Mouse (Mus musculus) lung, postnatal 4 days (tissue): ENCODE data around the gene Ogfr.

Source experiments
- DNase-seq, 2 experiments: peaks; one replicate each; pipeline ENCODE4 v3.0.0; 2021

Ogfr gene

DNA sequence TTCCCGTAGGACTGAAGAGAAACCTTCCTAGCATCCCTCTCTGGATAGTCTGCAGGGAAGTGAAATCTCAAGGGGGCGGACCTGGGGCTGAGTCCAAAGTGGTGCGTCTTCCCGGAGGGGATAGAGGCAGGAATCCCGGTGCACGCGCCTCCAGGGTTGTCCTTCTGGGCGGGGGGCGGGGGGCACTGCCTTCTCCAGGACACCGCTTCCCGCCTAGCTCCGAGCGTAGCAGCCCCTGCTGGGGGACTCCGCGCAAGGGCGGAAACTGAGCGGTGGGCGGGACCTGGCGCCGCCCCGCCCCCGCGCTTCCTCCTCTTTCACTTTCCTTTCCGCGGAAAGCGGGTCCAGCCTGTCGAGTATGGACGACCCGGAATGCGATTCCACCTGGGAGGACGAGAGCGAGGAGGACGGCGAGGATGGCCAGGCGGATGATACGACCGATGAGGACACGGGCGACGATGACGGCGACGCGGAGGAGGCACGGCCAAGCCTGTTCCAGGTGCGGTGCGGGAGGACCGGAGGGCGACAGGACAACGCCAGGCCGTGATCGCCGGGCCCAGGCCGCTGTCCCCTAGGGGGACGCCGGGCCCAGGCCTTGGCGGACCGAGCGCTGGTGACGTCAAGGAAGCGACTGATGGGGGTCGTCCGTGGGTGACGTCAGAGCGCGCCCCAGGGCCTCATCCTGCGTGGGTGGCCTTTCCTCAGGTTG lies at the start of gene Ogfr:
Gene Ogfr, plus strand, starts transcription at position 123 of the 709 bp plus-strand sequence.
- peak; percentile 89 to 90 for DNase-seq

DNA sequence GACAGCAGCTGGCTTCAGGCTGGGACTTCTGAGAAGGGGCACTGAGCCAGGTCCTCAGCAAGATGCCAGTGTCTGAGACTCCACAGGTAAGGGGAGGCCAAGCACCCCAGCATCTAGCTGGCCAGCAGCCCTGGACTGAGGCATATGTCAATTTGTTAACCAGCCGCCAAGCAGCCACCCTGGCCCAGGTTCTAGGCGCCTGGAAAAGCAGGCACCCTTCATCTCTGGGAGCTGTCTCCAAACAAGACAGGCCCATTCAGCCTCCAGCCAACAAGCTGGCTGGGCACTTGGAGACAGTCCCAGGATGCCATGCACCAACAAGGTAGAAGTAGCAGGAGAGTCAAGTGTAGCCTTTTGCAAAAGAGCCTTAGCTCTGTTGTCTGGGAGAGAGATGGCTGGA lies 45.4 kb upstream of the Ogfr start:
- no peak for DNase-seq

DNA sequence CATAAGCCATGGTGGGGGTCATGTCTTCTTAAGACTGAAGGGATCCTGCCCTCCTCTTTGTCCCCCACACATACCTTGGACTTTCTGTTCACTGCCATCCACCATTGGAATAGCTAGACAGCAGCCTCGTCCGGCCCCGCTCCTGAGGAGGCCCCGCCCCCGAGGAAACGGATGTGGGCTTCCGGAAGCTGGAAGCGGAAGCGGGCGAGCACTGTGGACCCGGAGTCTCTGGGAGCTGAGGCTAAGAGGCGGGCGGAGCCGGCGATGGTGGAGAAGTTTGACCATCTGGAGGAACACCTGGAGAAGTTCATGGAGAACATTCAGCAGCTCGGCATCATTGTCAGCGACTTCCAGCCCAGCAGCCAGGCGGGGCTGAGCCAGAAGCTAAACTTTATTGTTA lies 44.0 kb upstream of the Ogfr start:
- DNase-seq = no peak

DNA sequence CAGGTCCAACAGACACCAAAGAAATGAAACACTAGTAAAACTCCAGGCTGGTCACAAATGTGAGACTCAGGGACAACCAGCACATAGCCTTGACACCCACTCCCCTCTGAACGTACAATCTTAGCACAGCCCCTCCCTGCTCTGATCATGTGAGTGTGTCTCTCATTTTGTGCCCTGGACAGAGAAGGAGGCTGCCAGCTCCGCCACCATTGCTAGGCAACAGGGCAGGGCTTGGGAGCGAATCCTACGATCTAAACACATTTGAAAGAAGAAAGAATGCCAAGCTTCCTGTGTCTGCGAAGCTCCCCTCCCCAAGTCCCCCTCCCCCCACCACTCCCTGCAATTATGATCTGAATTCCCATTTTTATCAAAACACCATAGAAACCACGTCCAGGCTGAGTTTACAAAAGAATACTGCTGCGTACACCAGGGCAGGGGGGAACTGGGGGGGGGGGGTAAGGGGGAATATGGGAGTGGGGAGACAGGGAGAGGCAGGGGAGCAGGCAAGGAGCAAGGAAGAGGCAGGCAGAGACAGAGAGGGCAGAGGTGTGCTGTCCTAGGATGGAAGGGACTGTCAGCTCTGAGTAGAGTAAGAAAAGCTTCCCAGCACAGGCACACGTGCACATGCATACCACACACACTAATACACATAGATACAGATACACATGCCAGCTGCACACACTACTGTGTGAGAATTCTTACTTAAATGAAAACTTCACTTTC lies 41.5 kb upstream of the Ogfr start:
- DNase-seq = no peak

DNA sequence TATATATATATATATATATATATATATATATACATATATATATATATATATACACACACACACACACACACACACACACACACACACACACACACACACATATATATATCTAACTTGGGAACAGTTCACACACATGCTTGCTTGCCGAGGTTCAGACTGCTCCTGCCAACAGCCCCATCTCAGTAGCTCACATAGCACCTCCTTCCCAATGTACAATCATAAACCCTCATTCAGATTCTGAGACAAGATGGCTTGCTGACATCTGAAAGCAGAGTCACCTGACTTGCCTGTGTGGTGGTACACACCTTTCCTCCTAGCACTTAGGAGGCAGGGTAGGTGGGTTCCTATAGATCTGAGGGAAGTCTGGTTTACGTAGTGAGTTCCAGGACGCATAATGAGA lies 36.7 kb upstream of the Ogfr start:
- DNase-seq = no peak

DNA sequence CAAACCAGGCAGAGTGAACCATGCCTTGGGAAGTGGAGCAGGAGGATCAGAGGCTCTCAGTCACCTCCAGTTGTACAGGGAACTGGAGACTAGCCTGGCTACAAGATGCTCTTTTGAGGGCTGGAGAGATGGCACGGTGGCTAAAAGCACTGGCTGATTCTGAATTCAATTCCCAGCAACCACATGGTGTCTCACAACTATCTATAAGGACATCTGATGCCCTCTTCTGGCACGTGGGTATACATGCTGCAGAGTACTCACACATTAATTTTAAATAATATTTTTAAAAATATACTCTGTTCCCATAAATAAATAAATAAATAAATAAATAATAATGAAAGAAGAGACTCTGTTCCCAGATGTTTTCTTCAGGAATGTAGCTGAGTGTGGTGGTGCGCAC lies 33.8 kb upstream of the Ogfr start:
- DNase-seq = no peak

DNA sequence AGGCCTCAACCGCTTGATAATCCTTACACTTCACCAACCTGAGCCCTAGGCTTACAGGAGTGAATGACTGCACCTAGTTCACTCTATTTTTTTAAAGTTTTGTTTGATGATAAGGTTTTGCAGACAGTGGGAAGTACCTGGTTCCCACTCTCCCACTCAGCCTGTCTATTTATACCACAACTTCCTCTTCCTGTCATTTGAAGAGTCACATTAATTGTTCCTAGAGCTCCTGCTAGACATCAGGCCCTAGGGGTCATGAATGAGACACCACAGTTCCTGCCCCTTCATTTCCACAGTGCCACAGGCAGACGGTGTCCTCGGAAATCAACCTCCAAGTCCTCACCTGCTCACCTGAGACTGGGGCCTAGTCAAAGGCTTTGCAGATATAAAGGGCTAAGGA lies 32.6 kb upstream of the Ogfr start:
- DNase-seq = no peak

DNA sequence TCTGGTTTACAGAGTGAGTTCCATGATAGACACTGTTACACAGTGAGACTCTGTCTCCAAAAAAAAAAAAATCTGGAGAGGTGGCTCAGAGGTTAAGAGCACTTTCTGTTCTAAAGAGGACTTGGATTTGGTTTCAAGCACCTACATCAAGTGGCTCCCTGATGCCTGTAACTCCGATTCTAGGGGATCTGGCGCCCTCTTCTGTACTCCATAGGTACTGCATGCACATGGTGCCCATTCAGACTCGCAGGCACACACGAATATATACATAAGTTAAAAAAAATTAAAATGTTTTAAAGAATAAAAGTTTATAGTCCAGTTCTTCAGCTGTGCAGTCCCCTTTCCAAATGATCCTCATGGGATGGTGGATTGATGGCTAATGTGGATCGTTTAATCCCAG lies 28.8 kb upstream of the Ogfr start:
- DNase-seq = no peak

DNA sequence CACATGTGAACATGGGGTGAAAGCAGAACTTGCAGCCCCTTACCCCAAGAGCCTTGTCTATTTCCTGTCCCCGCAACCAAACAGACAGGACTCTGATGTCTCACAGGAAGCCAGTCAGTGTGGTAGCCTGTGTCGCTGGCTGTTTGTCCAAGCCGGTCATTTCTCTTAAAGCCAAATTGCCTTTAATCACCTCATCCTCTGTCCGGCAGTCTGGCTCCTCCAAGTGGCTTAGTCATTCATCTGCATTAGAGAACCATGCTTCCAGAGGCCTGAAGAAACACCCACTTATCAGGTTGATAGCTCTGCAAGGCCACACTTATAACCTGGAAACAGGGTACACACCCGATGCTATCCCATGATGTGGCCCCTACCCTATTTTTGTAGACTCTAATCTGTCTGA lies 26.9 kb upstream of the Ogfr start:
- DNase-seq = no peak

DNA sequence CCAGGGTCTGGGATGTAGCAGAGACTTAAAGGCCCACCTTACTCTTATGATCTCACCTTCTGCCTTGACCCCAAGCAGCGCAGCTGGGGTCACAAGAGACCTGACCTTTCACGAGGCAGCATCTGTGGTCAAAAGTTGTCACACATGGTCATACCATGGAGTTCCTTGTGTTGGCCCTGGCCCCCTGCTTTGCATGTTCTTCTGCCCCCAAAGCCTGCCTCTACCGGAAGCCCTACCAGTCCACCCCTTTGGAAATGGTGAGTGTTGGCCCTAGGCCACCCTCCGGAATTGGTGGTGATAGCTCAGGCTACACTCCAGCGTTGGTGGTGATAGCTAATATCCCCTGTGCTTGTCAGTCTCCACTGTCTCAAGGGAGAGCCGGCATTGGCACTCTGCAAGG lies 25.7 kb upstream of the Ogfr start:
- DNase-seq = no peak

DNA sequence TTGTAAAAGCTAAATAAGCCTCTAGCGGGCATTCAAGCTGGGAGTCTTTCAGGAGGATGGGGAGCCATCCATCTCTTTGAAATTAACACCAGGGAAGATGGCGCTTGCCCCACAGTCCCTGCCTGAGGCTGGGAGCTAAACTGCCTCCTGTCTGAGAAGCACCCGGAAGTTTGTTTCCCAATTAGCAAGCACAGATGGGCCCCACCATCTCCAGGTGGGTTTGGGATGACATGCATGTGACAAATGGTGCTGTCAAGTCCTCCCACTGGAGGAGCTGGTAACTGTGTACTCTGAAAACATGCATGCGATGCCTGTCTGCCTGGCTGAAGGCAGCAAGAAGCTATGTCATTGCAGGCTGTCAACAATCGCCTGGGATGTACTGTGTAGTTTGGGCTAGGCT lies 25.2 kb upstream of the Ogfr start:
- DNase-seq = no peak

DNA sequence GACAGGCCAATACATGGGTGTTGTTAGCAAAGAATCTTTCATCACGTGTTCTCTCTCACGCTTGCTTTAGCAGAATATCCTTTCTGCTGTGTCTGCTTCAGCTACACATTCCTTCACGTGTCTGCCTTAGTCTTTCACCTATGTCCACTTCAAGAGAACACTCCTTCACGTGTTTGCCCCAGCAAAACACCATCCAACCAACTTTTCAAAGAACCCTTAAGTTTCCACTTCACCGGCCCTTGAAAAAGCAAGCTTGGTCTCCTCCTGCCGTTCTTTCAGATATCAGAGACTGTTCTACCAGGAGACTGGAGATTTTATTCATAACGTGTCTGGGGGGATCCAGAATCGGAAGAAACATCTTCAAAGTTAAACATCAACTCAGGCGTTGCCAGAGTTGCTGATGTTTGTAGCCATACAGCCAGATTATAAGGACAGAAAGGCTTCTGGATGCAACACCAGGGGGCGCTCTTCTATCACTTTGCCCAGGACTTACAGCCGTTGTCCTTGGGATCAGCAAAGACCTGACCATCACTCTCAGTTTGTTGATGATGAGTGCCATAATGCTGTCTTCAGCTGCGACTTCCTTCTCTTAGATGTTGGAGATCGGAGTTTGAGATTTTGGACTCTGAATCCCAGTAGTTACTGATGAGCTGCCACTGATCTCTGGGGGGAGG lies 22.7 kb upstream of the Ogfr start:
- peak; percentile 56 to 67 for DNase-seq

DNA sequence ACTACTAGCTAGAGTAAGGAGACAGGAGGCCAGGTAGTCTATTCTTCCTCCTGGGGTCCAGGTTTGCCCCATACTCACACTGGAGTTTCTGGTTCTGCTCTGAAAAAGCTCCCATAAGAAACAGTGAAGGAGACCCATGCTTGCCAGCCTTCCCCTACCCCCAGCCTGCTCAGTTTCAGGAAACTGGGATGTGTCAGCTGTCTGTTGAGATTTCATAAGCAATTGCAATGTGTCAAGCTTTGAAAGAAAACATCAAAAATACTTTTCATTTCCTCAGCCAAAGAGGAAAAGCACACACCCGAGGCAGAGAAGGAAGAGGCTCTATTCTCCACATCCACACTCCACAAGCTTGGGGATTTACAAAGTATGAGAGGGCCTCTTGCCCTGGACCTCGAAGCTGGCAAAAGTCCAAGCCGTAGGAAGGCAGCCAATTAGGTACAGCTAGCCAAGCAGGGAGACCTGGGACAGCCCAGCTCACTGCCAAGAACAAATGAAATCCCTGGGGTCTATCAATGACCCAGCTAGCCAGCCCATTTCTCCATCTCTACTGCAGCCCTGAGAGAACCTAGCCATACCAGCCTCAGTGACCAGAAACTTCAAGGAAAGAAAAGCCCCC lies 19.9 kb upstream of the Ogfr start:
- DNase-seq = peak; percentile 52 to 76

DNA sequence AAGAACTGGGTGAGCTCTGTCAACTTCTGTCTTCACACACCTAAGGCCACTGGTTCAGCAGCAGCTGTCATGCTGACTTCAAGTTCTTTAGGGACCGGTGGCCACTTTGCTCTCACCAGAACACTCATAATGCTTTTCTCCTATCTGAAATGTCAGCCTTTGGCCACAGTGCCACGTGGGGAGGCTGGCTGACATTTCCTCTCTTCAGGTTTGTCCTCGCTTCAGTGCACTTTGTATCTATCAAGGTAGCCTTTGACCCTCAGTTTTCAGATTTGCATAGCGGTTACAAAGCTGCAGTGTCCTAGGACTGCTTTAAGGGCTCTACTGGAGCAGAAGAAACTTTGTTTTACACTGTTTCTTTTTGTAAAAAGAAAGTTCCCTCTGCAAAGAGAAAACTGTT lies 12.6 kb upstream of the Ogfr start:
- DNase-seq = no peak

DNA sequence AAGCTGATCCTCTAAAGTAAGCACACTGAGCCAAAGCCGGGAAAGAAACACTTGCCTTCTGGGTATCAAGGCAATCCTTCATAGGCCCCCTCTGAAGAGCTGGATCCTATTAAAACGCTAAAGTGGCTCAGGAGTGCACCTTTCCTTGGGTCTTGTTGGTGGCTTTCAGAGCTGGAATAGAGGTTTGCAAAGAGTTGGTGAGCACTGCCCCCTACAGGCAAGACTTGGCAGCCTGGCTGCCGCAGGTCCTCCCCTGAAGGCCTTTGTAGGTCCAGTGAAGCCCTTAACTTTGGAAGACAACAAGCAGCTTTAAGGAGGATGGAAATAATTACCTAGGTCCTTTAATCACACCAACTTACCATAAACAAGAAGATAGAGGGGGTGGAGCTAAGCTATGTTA lies 10.4 kb upstream of the Ogfr start:
- peak; percentile 64 to 78 for DNase-seq

DNA sequence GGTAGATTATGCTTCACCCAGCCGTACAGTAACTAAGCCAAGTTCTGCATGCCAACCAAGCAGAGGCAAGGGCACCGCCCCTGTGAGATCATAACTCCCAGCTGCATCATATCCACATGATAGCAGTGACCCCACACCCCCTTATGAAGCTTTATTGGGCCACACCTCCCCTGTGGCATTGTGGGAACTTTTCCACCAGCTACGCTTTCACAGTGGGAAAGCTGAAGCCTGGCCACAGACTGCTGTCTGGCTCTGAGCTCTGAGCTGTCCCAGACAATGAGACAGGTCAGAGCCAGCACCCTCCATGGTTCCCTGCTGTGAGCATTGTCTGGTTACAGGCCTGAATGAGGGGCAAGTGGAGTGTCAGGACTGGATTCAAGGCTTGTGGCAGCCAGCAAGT lies 8.0 kb upstream of the Ogfr start, which contains the start of gene Mrgbp:
Gene Mrgbp, plus strand, starts transcription at position 303 of the 400 bp plus-strand sequence.
- DNase-seq = peak; percentile 34 to 73

DNA sequence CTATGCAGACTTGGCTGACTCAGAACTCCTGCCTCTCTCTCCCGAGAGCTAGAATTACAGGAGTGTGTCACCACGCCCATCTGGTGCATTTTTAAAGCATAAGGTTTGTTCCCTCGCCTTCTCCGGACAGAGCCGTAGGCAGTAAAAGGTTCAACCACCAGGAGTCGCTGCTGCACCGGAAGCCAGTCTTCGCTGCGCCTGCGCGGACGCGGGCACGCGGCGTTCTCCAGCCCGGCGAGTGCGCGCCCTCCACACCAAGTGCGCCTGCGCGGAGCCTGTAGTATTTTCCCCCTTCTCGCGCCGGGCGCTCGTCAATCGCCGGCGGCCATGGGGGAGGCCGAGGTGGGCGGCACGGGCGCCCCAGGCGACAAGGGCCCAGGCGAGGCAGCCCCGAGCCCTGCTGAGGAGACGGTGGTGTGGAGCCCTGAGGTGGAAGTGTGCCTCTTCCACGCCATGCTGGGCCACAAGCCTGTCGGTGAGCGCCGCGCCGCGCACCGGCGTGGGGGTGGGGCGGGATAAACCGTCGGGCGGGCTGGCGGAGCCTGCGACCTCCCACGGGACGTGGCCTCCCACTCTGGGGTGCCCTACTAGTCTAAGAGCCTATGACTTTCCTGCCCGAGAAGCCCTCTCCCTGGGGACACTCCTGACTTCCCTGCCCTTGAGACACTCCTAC lies 6.4 kb upstream of the Ogfr start:
- peak; percentile 97 to 99 for DNase-seq

DNA sequence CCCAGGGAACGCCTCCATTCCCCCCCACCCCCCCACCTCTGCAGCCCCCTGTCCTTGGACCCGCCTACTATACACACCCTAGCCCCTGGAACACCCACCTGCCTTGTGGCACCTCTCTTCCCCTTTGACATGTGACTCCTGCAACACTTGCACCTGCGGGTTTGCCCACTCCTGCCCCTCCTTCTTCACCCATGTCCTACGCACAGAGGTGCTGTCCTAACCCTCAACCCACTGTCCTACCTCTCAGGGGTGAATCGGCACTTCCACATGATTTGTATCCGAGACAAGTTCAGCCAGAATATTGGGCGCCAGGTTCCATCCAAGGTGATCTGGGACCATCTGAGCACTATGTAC lies 5.9 kb upstream of the Ogfr start:
- no peak for DNase-seq

DNA sequence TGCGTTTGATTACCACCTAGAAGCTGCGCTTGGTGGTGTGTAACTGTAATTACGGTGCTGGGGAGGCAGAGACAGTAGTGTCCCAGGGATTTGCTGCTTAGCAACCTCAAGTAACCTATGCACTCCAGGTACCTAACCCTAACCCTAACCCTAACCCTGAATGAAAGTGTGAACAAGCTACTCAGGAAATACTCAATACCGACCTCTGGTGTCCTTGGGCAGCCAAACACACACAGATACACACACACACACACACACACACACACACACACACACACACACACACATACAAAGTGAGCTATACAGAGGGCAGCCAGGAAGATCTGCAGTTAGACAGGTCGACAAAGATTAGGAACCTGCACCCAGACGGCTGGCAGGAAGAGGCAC lies 316 bp upstream of the Ogfr start:
- DNase-seq = no peak

DNA sequence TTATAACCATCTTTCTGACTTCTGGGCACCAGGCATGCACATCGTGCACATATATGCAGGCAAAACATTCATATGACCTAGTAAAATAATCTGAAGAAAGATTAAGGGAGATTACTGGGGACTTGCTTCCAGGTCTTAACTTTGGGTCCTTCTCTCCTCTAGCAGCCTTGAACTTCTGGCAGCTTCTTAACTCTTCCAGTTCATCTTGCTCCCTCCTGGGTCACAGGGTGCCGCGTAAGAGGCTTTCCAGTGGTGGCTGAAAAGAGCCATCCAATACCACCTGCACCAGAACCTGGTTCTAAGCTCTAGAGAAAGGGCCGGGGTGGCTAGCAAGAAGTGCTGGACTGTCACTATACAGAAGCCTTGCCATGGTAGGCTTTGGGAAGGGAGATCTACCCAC lies 8.4 kb downstream of the Ogfr start, which contains the start of gene Col9a3:
Gene Col9a3, plus strand, starts transcription at position 301 of the 400 bp plus-strand sequence.
- DNase-seq = no peak

DNA sequence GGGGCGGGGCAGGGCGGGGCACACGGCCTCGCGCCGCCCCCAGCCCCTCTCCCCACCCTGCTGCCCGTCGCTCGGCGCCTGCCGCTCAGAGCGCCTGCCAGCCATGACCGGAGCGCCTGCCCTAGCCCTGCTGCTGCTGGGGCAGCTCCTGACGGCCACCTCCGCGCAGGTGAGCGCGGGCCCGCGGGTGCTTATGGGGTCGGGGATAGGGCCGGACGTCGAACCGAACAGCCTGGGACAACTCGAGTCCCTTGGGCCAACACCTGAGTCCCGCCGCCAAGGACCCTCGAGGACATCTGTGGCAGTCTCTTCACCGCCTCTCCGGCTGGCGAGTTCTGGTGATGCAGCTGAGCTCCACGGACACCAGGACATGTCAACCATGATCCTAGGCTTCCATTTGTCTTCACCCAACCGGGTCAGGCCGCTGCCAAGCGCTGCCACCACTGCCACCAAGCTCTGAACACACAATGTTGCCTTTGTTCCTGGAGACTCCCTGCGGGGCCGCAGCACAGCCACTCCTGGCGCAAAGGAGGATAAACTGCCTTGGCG lies 9.2 kb downstream of the Ogfr start:
- DNase-seq = no peak

DNA sequence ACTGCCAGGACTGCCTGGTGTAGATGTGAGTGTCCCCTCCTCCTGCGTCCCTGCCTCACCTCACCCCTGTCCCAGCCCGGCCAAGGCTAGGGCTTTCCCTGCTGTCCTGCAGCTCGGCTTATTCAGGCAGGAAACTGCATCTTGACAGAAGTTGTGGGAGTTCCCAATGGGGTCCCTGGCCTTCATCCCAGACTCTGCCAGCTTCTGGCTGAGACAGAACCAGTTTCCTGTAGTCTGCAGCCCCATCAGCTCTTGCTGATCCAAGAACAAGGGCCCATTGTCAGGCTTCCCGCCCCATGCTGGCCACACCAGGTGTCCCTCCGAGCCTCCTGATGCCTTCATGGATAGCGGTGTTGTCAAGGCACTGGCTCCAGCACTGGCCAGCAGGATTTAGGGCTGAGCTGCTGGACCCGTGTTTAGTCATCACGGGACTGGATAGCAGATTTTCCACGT lies 11.6 kb downstream of the Ogfr start:
- no peak for DNase-seq

DNA sequence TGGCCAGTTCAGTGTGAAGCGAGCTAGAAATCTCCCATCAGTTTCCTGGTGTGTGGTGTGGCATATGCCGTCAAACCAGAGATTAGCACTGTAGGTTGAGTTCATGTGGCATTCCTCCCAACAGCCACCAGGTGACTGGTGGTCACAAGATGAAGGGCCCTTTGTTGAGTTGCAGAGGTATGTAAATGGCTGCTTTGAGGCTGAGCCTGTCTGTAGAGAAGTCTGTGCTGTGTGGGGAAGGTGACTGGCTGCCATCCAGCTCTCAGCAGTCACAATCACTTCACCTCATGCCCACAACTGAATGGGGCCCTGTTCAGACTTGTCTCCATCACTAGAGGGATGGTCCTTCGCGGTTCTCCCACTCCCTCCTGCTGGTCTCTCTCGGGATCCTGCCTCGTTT lies 15.7 kb downstream of the Ogfr start:
- DNase-seq = no peak
